Mouse (Mus musculus) liver, embryonic 16.5 days (tissue): Measurements from ENCODE around the gene Rps27l. TPM values are rescaled to one million over a fixed set of nuclear protein-coding genes. Genes with fewer than 3 reads are reported as not detected.

Experiments
- ATAC-seq: fragments of 200-750 bp; cut with Nextera tagmentation; 2 replicates; pipeline ENCODE4 v1.8.0; 2017; ENCODE audit warnings: low read depth, mild to moderate bottlenecking, moderate number of reproducible peaks, moderate library complexity
- H3K27ac ChIP-seq: fragments of 300-500 bp; sonication (generic); 2 replicates; pipeline ENCODE4 v1.5.1; 2014; ENCODE audit warnings: mild to moderate bottlenecking, low read length
- H3K27me3 ChIP-seq: fragments of 300-500 bp; sonication (generic); 2 replicates; pipeline ENCODE4 v1.6.1; 2014; ENCODE audit warnings: low read depth, low read length, mixed read lengths; ENCODE audit not compliant: control insufficient read depth, insufficient read depth
- H3K36me3 ChIP-seq: fragments of 300-500 bp; sonication (generic); 2 replicates; pipeline ENCODE4 v1.6.1; 2014; ENCODE audit warnings: mild to moderate bottlenecking; ENCODE audit not compliant: control insufficient read depth, insufficient read depth
- H3K4me1 ChIP-seq: fragments of 300-500 bp; sonication (generic); 2 replicates; pipeline ENCODE4 v1.6.1; 2014; ENCODE audit warnings: low read depth, low read length, mixed read lengths; ENCODE audit not compliant: control insufficient read depth
- H3K4me2 ChIP-seq: fragments of 300-500 bp; sonication (generic); 2 replicates; pipeline ENCODE4 v1.6.1; 2014; ENCODE audit warnings: low read depth, low read length, mixed read lengths
- H3K4me3 ChIP-seq: fragments of 300-500 bp; sonication (generic); 2 replicates; pipeline ENCODE4 v1.5.1; 2014; ENCODE audit warnings: low read depth, mild to moderate bottlenecking, low read length
- H3K9ac ChIP-seq: fragments of 300-500 bp; sonication (generic); 2 replicates; pipeline ENCODE4 v1.6.1; 2014; ENCODE audit warnings: low read depth, low read length
- H3K9me3 ChIP-seq: fragments of 300-500 bp; sonication (generic); replicated peaks from 2 replicates; pipeline ENCODE4 v1.6.1; 2016; ENCODE audit warnings: low read length; ENCODE audit not compliant: control insufficient read depth
- WGBS: fragments of 180-500 bp; shearing (Covaris S2); extraction: QIAGEN DNeasy Blood & Tissue Kit; methylation state at CpG from one replicate; pipeline ENCODE4 v1.1.7; 2014; ENCODE audit not compliant: insufficient replicate concordance; 5-methylcytosine and 5-hydroxymethylcytosine counted together
- polyA plus RNA-seq: library from polyadenylated mRNA; unstranded; fragments of >200 nt; fragmentation: Nextera tagmentation; extraction: Ambion mirVana; gene quantifications from 2 replicates; pipeline ENCODE4 v1.2.1, GENCODE M21; 2015

Gene Rps27l
- polyA plus RNA-seq, 1 experiment from 2014 or later = 406 TPM

- ATAC-seq = no peak
- no peaks in the 10 kb centered on the region for H3K9me3 ChIP-seq
- H3K27ac ChIP-seq = no peak overlapping the region
- no peaks in the 10 kb centered on the region for H3K36me3 ChIP-seq
- WGBS = 60% methylated on average over 7 of the region's 7 CpGs
- no peaks in the 10 kb centered on the region for H3K4me1 ChIP-seq
- no peak overlapping the region for H3K4me3 ChIP-seq
- H3K9ac ChIP-seq = no peak overlapping the region
- no peaks in the 10 kb centered on the region for H3K27me3 ChIP-seq
- no peak overlapping the region for H3K4me2 ChIP-seq
These were observed 15.5 kb upstream of the Rps27l start for GRCm38 (mm10) chr9:66930351-66930750.

GRCm38 (mm10) chr9:66933869-66934808 lies 11.7 kb upstream of the Rps27l start:
- Histone ChIP-seq H3K9ac (no peak overlapping the region), H3K4me3 (no peak overlapping the region), H3K4me1 (no peaks in the 10 kb centered on the region), H3K27me3 (no peaks in the 10 kb centered on the region), H3K4me2 (no peak overlapping the region), H3K36me3 (no peaks in the 10 kb centered on the region), H3K27ac (no peak overlapping the region), H3K9me3 (no peaks in the 10 kb centered on the region)
- ATAC-seq = no peak
- 71% methylated on average over 19 of the region's 19 CpGs for WGBS

- Histone ChIP-seq H3K27me3 (no peaks in the 10 kb centered on the region), H3K9ac (no peak overlapping the region), H3K27ac (no peak overlapping the region), H3K4me1 (no peaks in the 10 kb centered on the region), H3K4me3 (no peak overlapping the region), H3K9me3 (no peaks in the 10 kb centered on the region), H3K4me2 (no peak overlapping the region), H3K36me3 (no peaks in the 10 kb centered on the region)
- no peak for ATAC-seq
- WGBS = 66% methylated on average over 8 of the region's 8 CpGs
These were observed 8.4 kb upstream of the Rps27l start for GRCm38 (mm10) chr9:66937507-66937906.

- 2% methylated on average over 4 of the region's 4 CpGs for WGBS
- 0 out of 2 replicates have a peak, but pooled peaks have one; percentile 9 for ATAC-seq
These were observed 7.0 kb upstream of the Rps27l start for GRCm38 (mm10) chr9:66938836-66939235.

GRCm38 (mm10) chr9:66945161-66945560 lies 725 bp upstream of the Rps27l start:
- H3K36me3 ChIP-seq = peaks cover 10% of the 10 kb centered on the region
- H3K4me2 ChIP-seq = peak overlapping the region; percentile 92
- H3K27me3 ChIP-seq = no peaks in the 10 kb centered on the region
- peak overlapping the region; percentile 99 for H3K4me3 ChIP-seq
- H3K9me3 ChIP-seq = no peaks in the 10 kb centered on the region
- H3K4me1 ChIP-seq = peaks cover 7% of the 10 kb centered on the region
- H3K27ac ChIP-seq = peak overlapping the region; percentile 94
- peak overlapping the region; percentile 81 for H3K9ac ChIP-seq
- WGBS = 18% methylated on average over 4 of the region's 4 CpGs
- no peak for ATAC-seq

More at GRCm38 (mm10) chr9:66938836-66939235, 7.0 kb upstream of the Rps27l start:
- H3K27ac ChIP-seq = no peak overlapping the region
- no peak overlapping the region for H3K9ac ChIP-seq
- H3K36me3 ChIP-seq = no peaks in the 10 kb centered on the region
- no peak overlapping the region for H3K4me3 ChIP-seq
- H3K9me3 ChIP-seq = no peaks in the 10 kb centered on the region
- H3K4me2 ChIP-seq = no peak overlapping the region
- H3K4me1 ChIP-seq = no peaks in the 10 kb centered on the region
- no peaks in the 10 kb centered on the region for H3K27me3 ChIP-seq

GRCm38 (mm10) chr9:66948536-66948935 lies 2.6 kb downstream of the Rps27l start:
- no peak for ATAC-seq
- H3K4me2 ChIP-seq = no peak overlapping the region
- H3K27ac ChIP-seq = no peak overlapping the region
- H3K4me1 ChIP-seq = peaks cover 7% of the 10 kb centered on the region
- H3K4me3 ChIP-seq = no peak overlapping the region
- H3K36me3 ChIP-seq = peaks cover 10% of the 10 kb centered on the region
- H3K9me3 ChIP-seq = no peaks in the 10 kb centered on the region
- H3K9ac ChIP-seq = no peak overlapping the region
- 89% methylated on average over 2 of the region's 2 CpGs for WGBS
- H3K27me3 ChIP-seq = no peaks in the 10 kb centered on the region

- no peak for ATAC-seq
- H3K4me2 ChIP-seq = no peak overlapping the region
- no peaks in the 10 kb centered on the region; the same call in 1 of the 2 replicates for H3K4me1 ChIP-seq
- H3K27ac ChIP-seq = no peak overlapping the region
- H3K4me3 ChIP-seq = no peak overlapping the region
- H3K9me3 ChIP-seq = no peaks in the 10 kb centered on the region
- H3K27me3 ChIP-seq = no peaks in the 10 kb centered on the region
- WGBS = 69% methylated on average over 8 of the region's 8 CpGs
- peaks cover 10% of the 10 kb centered on the region for H3K36me3 ChIP-seq
- H3K9ac ChIP-seq = no peak overlapping the region
These were observed 6.4 kb downstream of the Rps27l start for GRCm38 (mm10) chr9:66952321-66952720.

- no peaks in the 10 kb centered on the region for H3K4me1 ChIP-seq
- no peaks in the 10 kb centered on the region for H3K27me3 ChIP-seq
- H3K4me3 ChIP-seq = no peak overlapping the region
- H3K4me2 ChIP-seq = no peak overlapping the region
- no peak overlapping the region for H3K27ac ChIP-seq
- H3K36me3 ChIP-seq = peaks cover 8% of the 10 kb centered on the region
- no peaks in the 10 kb centered on the region for H3K9me3 ChIP-seq
- WGBS = 59% methylated on average over 2 of the region's 2 CpGs
- no peak overlapping the region for H3K9ac ChIP-seq
- ATAC-seq = no peak
These were observed 7.0 kb downstream of the Rps27l start for GRCm38 (mm10) chr9:66952886-66953285.

- Histone ChIP-seq H3K36me3 (no peaks in the 10 kb centered on the region), H3K27me3 (no peaks in the 10 kb centered on the region), H3K4me2 (no peak overlapping the region), H3K4me1 (no peaks in the 10 kb centered on the region), H3K9me3 (no peaks in the 10 kb centered on the region), H3K9ac (no peak overlapping the region), H3K27ac (no peak overlapping the region), H3K4me3 (no peak overlapping the region)
- ATAC-seq = no peak
- WGBS = 90% methylated on average over 3 of the region's 3 CpGs
These were observed 11.6 kb downstream of the Rps27l start for GRCm38 (mm10) chr9:66957451-66957850.
